ENCODE assay signal across 15 mouse cellular contexts in genomic region chr17:91090631-91091030, GRCm38 (mm10). TPM values are rescaled to one million over a fixed set of nuclear protein-coding genes. Genes with fewer than 3 reads are reported as not detected.
A peak's percentile ranks its signal among the peaks of the same experiment; 100 is the strongest.
DNase-seq lines count a peak whose midpoint lies in the region; ATAC-seq and TF ChIP-seq lines count a peak whose summit lies in the region.
"Had no signal": no experiment of that assay in that cellular context is flagged by ENCODE, and none has a peak within 500 bp of the region (broad histone marks: within the 10 kb centered on the region; RNA-seq: fewer than 3 reads in every experiment).

No protein-coding gene starts in this region.

- H3K27me3 ChIP-seq in forebrain, embryonic 14.5 days (replicated peaks; ENCODE audit: control insufficient read depth, insufficient read depth, low read length) = no peaks in the 10 kb centered on the region
- no peaks in the 10 kb centered on the region for H3K27me3 ChIP-seq in midbrain, embryonic 16.5 days (ENCODE audit: control insufficient read depth, insufficient read depth, low read depth, low read length)
- H3K27me3 ChIP-seq in intestine, embryonic 15.5 days (replicated peaks) = no peaks in the 10 kb centered on the region
- no peaks in the 10 kb centered on the region for H3K27me3 ChIP-seq in lung, postnatal 0 days (replicated peaks; ENCODE audit: insufficient read depth, low read length)
- H3K27me3 ChIP-seq: liver, embryonic 13.5 days had no signal

- no peak overlapping the region for H3K27ac ChIP-seq in forebrain, embryonic 14.5 days (ENCODE audit: low read depth, low read length)
- 0 out of 2 replicates have a peak overlapping the region, but pooled peaks have one; percentile 50 for H3K27ac ChIP-seq in midbrain, embryonic 16.5 days (ENCODE audit: low read length)
- no peak overlapping the region for H3K27ac ChIP-seq in intestine, embryonic 15.5 days
- H3K27ac ChIP-seq in lung, postnatal 0 days (ENCODE audit: low read length) = no peak overlapping the region
- H3K27ac ChIP-seq: liver, embryonic 13.5 days; macrophage had no signal

- H3K4me2 ChIP-seq in forebrain, embryonic 14.5 days (ENCODE audit: low read length) = peak overlapping the region; percentile 32
- peak overlapping the region; percentile 67 for H3K4me2 ChIP-seq in midbrain, embryonic 16.5 days (ENCODE audit: low read length)
- H3K4me2 ChIP-seq in intestine, embryonic 15.5 days (replicated peaks) = no peak overlapping the region
- no peak overlapping the region for H3K4me2 ChIP-seq in lung, postnatal 0 days (replicated peaks; ENCODE audit: low read depth, low read length)
- H3K4me2 ChIP-seq: liver, embryonic 13.5 days had no signal

- H3K4me3 ChIP-seq in forebrain, embryonic 14.5 days (ENCODE audit: low read depth, low read length) = peak overlapping the region; percentile 12; the same call in 1 of the 2 replicates
- H3K4me3 ChIP-seq in midbrain, embryonic 16.5 days (ENCODE audit: low read depth, low read length) = peak overlapping the region; percentile 68
- H3K4me3 ChIP-seq in intestine, embryonic 15.5 days (replicated peaks) = no peak overlapping the region
- no peak overlapping the region for H3K4me3 ChIP-seq in lung, postnatal 0 days (ENCODE audit: low read depth, low read length)
- H3K4me3 ChIP-seq: erythroblast, embryonic 14.5 days; liver, embryonic 13.5 days had no signal

- ATAC-seq in forebrain, embryonic 14.5 days = no peak
- ATAC-seq in midbrain, embryonic 16.5 days = no peak
- ATAC-seq in intestine, embryonic 15.5 days = no peak
- ATAC-seq in lung, postnatal 0 days = no peak

- no peak for TF ChIP-seq EP300 in lung, postnatal 0 days (IDR thresholded peaks at IDR 0.05)

- TF ChIP-seq CTCF in lung, postnatal 0 days (IDR thresholded peaks at IDR 0.05) = no peak

- H3K9me3 ChIP-seq in forebrain, embryonic 14.5 days (replicated peaks; ENCODE audit: control insufficient read depth, low read length) = peaks cover 10% of the 10 kb centered on the region
- H3K9me3 ChIP-seq in midbrain, embryonic 16.5 days (replicated peaks; ENCODE audit: control insufficient read depth, low read length, poor library complexity, severe bottlenecking) = peaks cover 11% of the 10 kb centered on the region
- peaks cover 3% of the 10 kb centered on the region; the same call in 1 of the 2 replicates for H3K9me3 ChIP-seq in intestine, embryonic 15.5 days
- no peaks in the 10 kb centered on the region for H3K9me3 ChIP-seq in lung, postnatal 0 days (ENCODE audit: low read length)

- peak; percentile 15 for DNase-seq in cerebellum, adult 11 months
- DNase-seq in cerebellum, adult 8-10 months = no peak
- peak; percentile 26 to 80 for DNase-seq in left cerebral cortex, postnatal 14 days (ENCODE audit: low spot score in 2 of 2)
- no peak for DNase-seq in left cerebral cortex, adult 9 months (ENCODE audit: low spot score in 2 of 2)
- peak; percentile 61 for DNase-seq in forebrain, embryonic 14.5 days (ENCODE audit: low spot score)
- no peak for DNase-seq in lung, postnatal 0 days (ENCODE audit: low spot score)
- DNase-seq: embryo, embryonic 11 days; heart, adult 11 months; heart, postnatal 36 days; liver, embryonic 13.5 days; thymus, postnatal 14 days had no signal

- peaks cover under 1% of the 10 kb centered on the region; the same call in 1 of the 2 replicates for H3K4me1 ChIP-seq in forebrain, embryonic 14.5 days (ENCODE audit: control insufficient read depth, insufficient read depth, low read length)
- peaks cover 20% of the 10 kb centered on the region for H3K4me1 ChIP-seq in midbrain, embryonic 16.5 days (ENCODE audit: control insufficient read depth, insufficient read depth, low read length)
- H3K4me1 ChIP-seq in intestine, embryonic 15.5 days (replicated peaks) = no peaks in the 10 kb centered on the region
- no peaks in the 10 kb centered on the region for H3K4me1 ChIP-seq in lung, postnatal 0 days (ENCODE audit: insufficient read depth, low read depth, low read length)
- H3K4me1 ChIP-seq: liver, embryonic 13.5 days had no signal

- no peak overlapping the region for H3K9ac ChIP-seq in forebrain, embryonic 14.5 days (ENCODE audit: low read length)
- peak overlapping the region; percentile 20 for H3K9ac ChIP-seq in midbrain, embryonic 16.5 days (ENCODE audit: low read depth, low read length)
- no peak overlapping the region for H3K9ac ChIP-seq in intestine, embryonic 15.5 days
- no peak overlapping the region for H3K9ac ChIP-seq in lung, postnatal 0 days (replicated peaks; ENCODE audit: low read depth)
- H3K9ac ChIP-seq: liver, embryonic 13.5 days had no signal

- intact Hi-C loops in left cerebral cortex, postnatal 14 days (cut with DNase I) = no loop called here

- 90% methylated on average over 1 of the region's 1 CpGs for WGBS in forebrain, embryonic 14.5 days
- 68% methylated on average over 1 of the region's 1 CpGs for WGBS in midbrain, embryonic 16.5 days
- WGBS in intestine, embryonic 15.5 days = 74% methylated on average over 1 of the region's 1 CpGs
- 70% methylated on average over 1 of the region's 1 CpGs for WGBS in lung, postnatal 0 days

- H3K36me3 ChIP-seq in forebrain, embryonic 14.5 days (ENCODE audit: control insufficient read depth, insufficient read depth, low read length) = peaks cover 14% of the 10 kb centered on the region
- H3K36me3 ChIP-seq in midbrain, embryonic 16.5 days (ENCODE audit: control insufficient read depth, insufficient read depth, low read length) = peaks cover 21% of the 10 kb centered on the region
- H3K36me3 ChIP-seq in intestine, embryonic 15.5 days = no peaks in the 10 kb centered on the region
- no peaks in the 10 kb centered on the region for H3K36me3 ChIP-seq in lung, postnatal 0 days (ENCODE audit: insufficient read depth, low read length)
- H3K36me3 ChIP-seq: liver, embryonic 13.5 days had no signal

RNA-seq across cellular contexts. Expression of gene Nrxn1, which starts 2.2 kb away (rescaled TPM):
- total RNA-seq in left cerebral cortex, postnatal 14 days (2021) = 100 to 1,000 TPM; 660 to 736 TPM
- 69.8 and 102 TPM in 2 replicates for polyA plus RNA-seq in forebrain, embryonic 14.5 days (2014; fragmentation: Nextera tagmentation; extraction: Ambion mirVana)
- polyA plus RNA-seq in midbrain, embryonic 16.5 days (2015; fragmentation: Nextera tagmentation; extraction: Ambion mirVana) = 222 and 239 TPM in 2 replicates
- polyA plus RNA-seq in intestine, embryonic 15.5 days (2015; fragmentation: Nextera tagmentation; extraction: Ambion mirVana) = 2.8 and 4.6 TPM in 2 replicates
- polyA plus RNA-seq in lung, postnatal 0 days (2015; fragmentation: Nextera tagmentation; extraction: Ambion mirVana) = 1.3 and 2.6 TPM in 2 replicates
- polyA plus RNA-seq: erythroblast, embryonic 14.5 days; macrophage had no signal

Comparison
In these comparisons a context has a peak if more than half of its experiments do, and no peak if none do; other contexts are left out.
1. DNase-seq: peak in cerebellum, adult 11 months (single experiment), left cerebral cortex, postnatal 14 days (2 of 2) and forebrain, embryonic 14.5 days (single experiment); none in cerebellum, adult 8-10 months (single experiment), left cerebral cortex, adult 9 months (0 of 2) and lung, postnatal 0 days (single experiment).
2. H3K4me2 ChIP-seq: peak in forebrain, embryonic 14.5 days (single experiment) and midbrain, embryonic 16.5 days (single experiment); none in intestine, embryonic 15.5 days (single experiment) and lung, postnatal 0 days (single experiment).
3. H3K4me3 ChIP-seq: peak in forebrain, embryonic 14.5 days (single experiment) and midbrain, embryonic 16.5 days (single experiment); none in intestine, embryonic 15.5 days (single experiment) and lung, postnatal 0 days (single experiment).
4. RNA of gene Nrxn1, which starts 2.2 kb away (polyA plus RNA-seq): 222 to 239 TPM in midbrain, embryonic 16.5 days and 69.8 to 102 TPM in forebrain, embryonic 14.5 days; 2.8 to 4.6 TPM in intestine, embryonic 15.5 days and 1.3 to 2.6 TPM in lung, postnatal 0 days; every median in the first group is over 10 times any median in the second.